Mouse (Mus musculus) spleen, adult 2 months (tissue): ENCODE measurements around the gene Spsb1.

Experiments
- CTCF ChIP-seq: fragments of 200-500 bp; IDR thresholded peaks from 2 replicates; pipeline ENCODE4 v1.5.1; 2011; ENCODE audit warnings: mild to moderate bottlenecking, inconsistent platforms; ENCODE audit not compliant: insufficient read depth, insufficient read length, insufficient replicate concordance; ENCODE audit errors: extremely low read depth
- POLR2A ChIP-seq: fragments of 200-500 bp; IDR thresholded peaks from 2 replicates; pipeline ENCODE4 v1.6.1; 2011; ENCODE audit warnings: low read depth, low read length, inconsistent platforms

GRCm38 (mm10) chr4:149878021-149878449, 76.8 kb downstream of the Spsb1 start:
- TF ChIP-seq CTCF (no peak), POLR2A (no peak)
